Mouse (Mus musculus): ENCODE results near the gene Wasf2. TPM values are rescaled to one million over a fixed set of nuclear protein-coding genes. Genes with fewer than 3 reads are reported as not detected.

The Wasf2 gene
- 10 to 100 TPM; 81.4 to 89.2 TPM for total RNA-seq (2021)

DNA sequence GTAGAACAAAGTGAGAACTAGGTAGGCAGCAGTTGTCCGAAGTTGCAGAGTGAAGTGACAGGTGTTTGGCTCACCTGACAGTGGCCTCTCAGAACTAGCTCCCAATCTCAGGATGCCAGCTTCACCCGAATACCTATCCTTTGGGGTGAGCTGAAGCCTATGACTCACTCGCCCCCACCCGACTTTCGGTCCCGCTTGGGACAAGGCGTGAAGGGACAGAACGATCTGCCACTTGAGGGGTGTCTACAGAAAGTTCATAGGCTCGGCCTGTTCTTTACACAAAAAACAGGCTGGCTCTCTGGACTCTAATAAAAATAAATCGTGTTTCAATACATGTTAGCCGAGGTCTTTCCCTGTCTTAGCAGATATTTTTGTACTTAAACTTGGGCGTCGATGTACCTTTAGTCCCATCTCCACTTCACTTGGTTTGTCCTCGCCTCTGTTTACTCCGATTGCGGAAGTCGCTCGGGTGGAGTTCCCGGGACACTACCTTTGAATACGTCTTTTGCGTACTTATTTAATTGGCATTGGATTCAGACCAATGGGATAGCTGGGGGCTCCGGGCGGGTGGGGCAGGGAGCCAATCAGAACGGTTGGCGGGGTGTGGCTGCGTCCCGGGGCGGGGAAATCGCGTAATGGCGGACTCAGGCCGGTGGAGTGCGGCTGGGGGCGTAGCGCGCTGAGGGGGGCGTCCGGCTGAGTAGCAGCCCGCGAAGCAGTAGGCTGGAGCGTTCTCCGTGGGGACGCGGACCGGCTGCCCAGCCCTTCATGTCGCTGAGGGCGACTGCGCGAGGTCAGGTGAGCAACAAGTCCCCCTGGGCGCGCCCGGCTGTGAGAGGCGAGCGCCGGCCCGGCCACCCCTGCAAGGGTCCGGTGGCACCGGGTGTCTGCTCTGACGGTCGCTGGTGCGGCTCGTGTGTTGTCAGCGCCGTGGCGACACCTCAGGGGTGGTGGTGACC, at the start of gene Wasf2:
Gene Wasf2, plus strand, starts transcription at position 575 of the 959 bp plus-strand sequence.
- peak; percentile 92 to 94 for DNase-seq

GRCm38 (mm10) chr4:133080862-133081261, 49.4 kb upstream of the Wasf2 start:
- intact Hi-C loops (cut with DNase I) = no loop called here
- DNase-seq = no peak

More for the DNA sequence above, at the start of gene Wasf2:
- intact Hi-C loops (cut with DNase I) = loop anchor here (2.0 to 5.0 kb wide), 2 partner anchors 73 to 118 kb away; partner anchors contain the start of gene Ahdc1

DNA sequence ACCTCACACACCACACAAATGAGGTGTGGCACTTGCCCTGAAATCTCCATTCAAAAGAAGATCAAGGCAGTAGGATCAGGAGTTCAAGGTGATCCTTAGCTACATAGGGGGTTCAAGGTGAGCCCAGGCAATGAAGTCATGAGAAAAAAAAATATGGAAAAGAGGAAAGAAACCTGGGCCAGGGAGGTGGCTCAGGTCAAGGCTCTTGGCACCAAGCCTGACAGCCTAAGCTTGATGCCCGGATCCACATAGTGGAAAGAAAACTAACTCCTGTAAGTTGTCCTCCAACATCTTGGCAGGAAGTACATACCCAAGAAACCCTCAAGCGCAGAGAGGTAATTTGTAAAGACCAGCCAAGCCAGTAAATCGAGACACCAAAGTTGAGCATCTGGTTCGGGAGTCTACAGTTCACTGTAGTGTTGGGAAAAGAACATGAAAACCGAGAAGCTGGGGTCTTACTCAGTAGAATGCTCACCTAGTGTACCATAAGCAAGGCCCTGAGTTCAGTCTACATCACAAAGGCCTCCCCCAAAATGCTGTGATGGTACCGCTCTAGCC, 48.0 kb upstream of the Wasf2 start:
- intact Hi-C loops (cut with DNase I) = no loop called here
- no peak for DNase-seq

DNA sequence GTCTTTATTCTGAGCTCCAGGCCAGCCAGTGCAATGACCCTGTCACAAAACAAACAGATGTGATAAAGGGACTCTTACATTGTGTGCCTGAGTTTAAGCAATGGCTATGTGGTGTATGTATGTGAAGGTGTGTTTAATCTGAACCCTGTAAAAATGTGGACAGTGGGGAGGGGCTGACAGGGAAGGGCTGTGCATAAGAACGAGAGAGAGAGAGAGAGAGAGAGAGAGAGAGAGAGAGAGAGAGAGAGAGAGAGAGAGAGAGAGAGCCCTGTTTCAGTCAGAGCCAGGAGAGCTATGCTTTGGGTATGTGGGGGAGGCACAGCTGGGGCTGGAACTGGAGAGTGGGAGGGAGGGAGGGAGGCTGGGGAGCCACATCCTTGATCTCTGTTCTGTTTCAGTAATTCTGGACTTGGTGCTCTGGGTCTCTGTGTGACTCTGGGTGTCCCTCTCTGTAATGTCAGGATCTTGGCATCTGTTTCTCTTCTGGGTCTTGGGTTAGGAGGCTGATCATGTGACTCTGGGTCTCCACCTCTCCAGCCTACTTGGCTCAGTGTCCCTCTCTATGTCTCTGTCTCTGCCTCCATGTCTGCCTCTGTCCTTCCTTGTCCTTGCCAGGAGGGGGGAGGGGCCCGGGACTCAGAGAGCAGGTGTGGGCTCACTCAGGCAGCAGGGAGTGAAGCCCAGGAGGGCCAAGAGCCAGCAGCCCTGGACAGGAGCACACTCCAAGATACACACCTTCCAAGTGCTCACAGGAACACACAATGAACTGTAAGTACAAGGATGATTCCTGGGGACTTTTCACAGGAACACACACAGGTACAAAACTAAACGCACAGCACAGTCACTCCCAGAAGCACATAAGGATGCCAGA, 46.1 kb upstream of the Wasf2 start:
- intact Hi-C loops (cut with DNase I) = no loop called here

DNA sequence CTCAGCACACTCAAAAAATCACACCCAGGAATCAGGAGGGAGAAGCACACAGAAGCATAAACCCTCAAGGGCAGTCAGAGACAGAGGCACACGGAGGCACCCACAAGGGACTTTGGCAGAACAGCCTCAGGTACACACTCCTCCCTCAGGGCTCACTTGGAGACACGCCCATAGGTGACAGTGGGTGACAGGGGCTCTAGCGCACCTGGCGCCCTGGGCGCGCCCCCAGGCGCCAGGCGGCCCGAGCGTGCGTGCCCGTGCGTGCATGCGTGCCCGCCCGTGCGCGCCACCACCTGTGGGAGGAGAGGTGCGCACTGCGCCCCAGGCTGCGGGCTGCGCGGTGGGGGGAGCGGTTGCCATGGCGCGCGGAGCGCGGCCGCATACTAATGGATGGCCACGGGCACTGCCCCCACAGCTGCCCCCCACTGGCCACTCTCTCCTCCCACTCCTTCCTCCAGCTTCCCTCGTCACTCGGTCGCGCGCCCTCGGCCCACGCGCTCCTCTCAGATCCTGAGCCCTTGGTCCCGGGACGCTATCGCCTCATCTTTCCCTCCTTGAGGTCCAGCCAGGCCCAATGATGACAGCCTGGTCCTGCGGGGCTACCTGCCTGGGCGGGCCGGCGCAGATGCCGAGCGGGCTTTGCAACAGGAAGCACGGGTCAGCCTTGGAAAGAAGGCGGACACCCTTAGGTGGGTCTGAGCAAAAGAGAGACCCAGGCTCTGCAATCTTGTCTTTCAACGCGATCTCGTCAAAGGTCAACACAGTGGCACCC, 45.1 kb upstream of the Wasf2 start:
- peak; percentile 51 to 57 for DNase-seq
- intact Hi-C loops (cut with DNase I) = no loop called here

More for the DNA sequence above, 46.1 kb upstream of the Wasf2 start:
- DNase-seq = peak; percentile 70 to 72

DNA sequence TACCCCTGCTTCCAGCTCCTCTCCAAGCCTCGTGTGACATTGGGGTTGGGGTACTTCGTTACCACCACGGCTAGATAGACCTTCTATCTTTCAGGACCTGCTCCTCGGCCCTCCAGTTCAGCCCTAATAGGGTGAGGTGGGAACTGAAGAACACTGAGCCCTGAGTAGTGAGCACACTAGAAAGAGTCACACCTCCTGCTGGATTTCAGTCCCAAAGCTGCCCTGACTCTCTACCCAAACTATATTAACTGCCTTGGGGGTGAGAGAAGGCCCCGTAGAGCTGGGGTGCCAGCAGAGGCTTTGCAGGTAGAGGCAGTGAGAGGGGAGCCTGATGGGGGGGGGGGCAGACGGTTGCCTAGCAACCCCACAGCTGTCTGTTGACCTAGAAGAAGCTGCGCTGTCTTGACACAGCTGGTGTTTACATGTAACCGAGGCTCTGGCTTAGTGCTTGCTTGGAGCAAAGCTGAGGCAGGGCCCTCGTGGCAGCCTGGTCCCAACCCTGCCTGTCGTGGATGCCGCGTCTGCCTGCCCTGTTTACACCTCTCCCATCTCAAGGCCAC, 44.4 kb upstream of the Wasf2 start:
- DNase-seq = no peak
- intact Hi-C loops (cut with DNase I) = no loop called here

- no peak for DNase-seq
- intact Hi-C loops (cut with DNase I) = no loop called here
Measured at GRCm38 (mm10) chr4:133087177-133087714, 43.1 kb upstream of the Wasf2 start.

GRCm38 (mm10) chr4:133087835-133088234, 42.5 kb upstream of the Wasf2 start:
- intact Hi-C loops (cut with DNase I) = no loop called here
- peak; percentile 53 to 68 for DNase-seq

DNA sequence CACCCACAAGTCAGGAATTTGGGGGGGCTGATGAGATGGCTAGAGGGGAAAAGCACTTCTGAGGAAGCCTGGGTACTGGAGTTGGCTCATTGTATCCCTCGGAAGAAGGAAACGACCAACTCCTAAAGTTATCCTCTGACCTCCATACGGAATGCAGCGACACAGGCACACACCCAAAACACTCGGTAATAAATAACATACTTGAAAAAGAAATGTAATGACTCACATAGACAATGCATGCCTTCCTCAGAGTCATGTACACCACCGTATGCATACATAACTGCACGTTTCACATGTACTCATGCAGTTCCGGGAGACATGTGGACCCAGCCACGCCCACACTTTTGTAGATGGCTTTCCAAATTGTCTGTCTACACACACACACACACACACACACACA, 41.0 kb upstream of the Wasf2 start:
- intact Hi-C loops (cut with DNase I) = no loop called here
- DNase-seq = no peak

DNA sequence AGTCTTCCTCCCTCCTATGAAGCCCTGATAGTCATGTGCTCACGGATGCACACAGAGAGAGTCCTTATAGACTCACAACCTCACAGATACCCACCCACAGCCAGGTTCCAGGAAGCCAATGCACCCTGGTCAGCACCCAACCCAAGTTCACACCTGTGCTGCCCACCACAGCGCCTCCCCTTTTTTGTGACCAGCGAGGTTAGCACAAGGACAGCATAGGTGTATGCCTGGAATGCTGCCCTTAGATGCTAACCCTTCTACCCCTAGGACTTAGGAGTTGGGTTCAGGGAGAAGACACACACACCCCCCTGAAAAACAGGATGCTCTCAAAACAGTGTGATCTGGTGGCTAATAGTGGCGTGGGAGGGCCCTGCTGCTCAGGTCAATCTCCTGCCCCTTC, 40.5 kb upstream of the Wasf2 start:
- intact Hi-C loops (cut with DNase I) = loop anchor here (5.0 kb wide), 1 partner anchor 33 kb away; no protein-coding TSS in a partner anchor
- no peak for DNase-seq

DNA sequence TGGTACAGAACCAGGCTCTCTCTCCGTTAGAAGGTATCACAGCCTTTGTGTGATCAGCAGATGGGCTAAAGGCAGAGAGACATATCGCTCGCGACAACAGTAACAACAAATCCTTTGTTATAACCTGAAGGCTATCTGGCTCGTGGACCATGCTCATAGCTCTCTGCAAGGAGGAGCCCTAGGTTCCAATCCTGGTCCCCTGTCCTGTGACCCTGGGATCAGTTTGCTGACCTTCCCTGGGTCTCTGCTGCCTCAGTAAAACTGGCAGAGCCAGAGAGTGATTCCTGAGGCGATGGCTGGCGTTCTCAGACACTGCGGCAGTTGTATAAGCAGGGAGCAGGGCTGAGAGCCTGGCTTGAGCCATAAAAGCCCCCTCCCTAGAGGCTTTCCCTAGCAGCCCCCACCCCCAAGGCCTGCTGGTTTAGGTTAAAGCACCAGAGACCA, 40.0 kb upstream of the Wasf2 start:
- intact Hi-C loops (cut with DNase I) = loop anchor here (5.0 kb wide), 1 partner anchor 33 kb away; no protein-coding TSS in a partner anchor
- no peak for DNase-seq

DNA sequence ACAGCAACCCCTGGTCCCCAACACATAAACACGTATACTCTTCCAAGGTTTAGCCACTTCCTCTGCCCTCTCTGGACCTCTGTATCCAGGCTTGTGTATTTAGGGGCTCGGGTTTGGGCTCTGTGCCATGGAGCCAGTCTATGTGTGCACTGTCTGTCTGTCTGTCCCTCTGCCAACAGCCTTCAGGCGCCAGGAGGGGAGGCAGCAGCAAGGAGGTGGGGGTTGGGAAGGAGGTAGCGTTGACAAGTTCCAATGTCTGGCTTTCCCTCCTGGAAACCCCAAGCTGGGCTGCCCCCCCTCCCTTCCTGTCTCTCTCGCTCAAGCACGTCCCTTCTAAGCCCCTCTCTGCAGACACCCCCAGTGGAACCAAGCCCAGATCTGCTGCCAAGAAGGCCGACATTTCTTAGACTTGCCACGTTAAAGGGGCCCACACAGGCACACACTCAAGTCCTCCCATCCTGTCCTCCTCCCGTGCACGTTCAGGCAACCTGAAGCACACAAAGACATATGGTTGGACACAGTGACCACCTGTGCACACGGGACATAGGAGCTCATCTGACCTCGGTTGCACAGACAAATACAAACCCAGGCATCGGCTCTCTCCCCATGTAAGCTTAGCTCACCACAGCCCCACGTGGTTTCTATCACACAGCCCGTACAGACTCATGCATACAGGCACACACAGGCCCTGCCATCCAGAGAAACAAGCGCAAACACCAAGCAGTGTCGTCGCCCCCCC, 39.4 kb upstream of the Wasf2 start:
- intact Hi-C loops (cut with DNase I) = loop anchor here (5.0 kb wide), 1 partner anchor 34 kb away; no protein-coding TSS in a partner anchor
- peak in 1 of 2 experiments; percentile 34 for DNase-seq

DNA sequence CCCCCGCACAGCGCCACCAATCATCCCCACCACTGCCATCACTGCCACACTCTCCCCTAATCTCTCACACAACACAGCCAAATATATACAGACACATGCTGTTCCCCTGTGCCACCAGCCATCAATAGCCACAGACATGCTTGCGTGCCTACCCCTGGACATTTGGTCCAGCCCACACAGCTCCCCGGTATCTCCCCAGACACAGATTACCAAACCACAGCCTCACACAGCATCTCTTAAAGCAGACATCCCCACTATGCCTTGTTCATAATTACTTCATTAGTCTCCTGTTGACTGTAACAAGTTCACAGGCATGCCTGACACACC, 38.9 kb upstream of the Wasf2 start:
- DNase-seq = no peak
- intact Hi-C loops (cut with DNase I) = loop anchor here (5.0 kb wide), 1 partner anchor 34 kb away; no protein-coding TSS in a partner anchor

DNA sequence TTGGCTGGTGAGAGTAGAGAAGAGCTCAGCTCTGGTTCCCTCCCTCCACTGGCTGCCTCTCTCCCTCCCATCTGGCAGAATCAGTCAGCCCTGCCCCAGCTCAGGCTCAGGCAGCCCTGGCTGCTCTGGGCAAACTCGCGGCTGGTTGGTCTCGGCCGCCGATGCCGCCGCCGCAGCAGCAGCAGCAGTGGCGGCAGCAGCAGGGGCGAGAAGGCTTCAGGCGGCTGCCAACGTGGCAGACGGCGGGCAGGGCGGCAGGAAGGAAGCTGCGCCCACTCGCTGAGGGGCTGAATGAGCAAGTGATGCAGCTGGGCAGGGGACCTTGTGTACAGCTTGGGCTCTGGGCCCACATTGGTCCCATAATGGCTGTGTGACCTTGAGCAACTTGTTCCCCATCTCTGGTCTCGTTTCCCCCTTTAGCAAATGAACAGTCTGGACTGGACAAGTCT, 37.8 kb upstream of the Wasf2 start:
- intact Hi-C loops (cut with DNase I) = loop anchor here (5.0 kb wide), 1 partner anchor 35 kb away; no protein-coding TSS in a partner anchor

GRCm38 (mm10) chr4:133093056-133093455, 37.2 kb upstream of the Wasf2 start:
- DNase-seq = no peak
- intact Hi-C loops (cut with DNase I) = loop anchor here (5.0 kb wide), 1 partner anchor 36 kb away; no protein-coding TSS in a partner anchor

More for the DNA sequence above, 37.8 kb upstream of the Wasf2 start:
- DNase-seq = peak; percentile 51 to 60

DNA sequence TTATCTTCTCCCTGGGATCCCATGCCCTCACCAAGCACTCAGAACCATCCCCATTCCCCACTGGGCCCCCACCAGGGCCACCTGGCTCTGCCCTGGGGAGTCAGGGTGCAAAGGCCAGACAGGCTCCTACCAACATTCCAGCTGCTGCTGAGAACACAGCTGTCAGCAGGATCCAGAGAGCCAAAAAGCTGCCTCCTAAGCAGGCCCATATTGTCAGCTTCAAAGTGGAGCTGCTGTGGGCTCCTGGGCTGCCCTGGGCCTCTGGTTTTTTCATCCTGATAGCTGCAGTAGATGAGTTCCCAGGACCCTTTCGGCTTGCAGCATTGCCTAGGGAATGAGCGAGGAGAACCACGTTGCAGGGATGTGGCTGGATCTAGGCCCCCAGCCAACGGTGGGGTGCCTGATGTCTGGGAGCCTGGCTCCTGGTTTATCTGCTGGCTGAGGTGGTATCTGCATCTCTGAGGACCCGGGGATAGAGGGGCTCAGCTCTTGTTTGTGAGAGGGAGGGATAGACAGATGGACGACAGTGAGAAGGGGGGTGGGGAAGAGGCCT, 36.7 kb upstream of the Wasf2 start:
- intact Hi-C loops (cut with DNase I) = loop anchor here (5.0 kb wide), 1 partner anchor 36 kb away; no protein-coding TSS in a partner anchor
- DNase-seq = peak in 1 of 2 experiments; percentile 50

DNA sequence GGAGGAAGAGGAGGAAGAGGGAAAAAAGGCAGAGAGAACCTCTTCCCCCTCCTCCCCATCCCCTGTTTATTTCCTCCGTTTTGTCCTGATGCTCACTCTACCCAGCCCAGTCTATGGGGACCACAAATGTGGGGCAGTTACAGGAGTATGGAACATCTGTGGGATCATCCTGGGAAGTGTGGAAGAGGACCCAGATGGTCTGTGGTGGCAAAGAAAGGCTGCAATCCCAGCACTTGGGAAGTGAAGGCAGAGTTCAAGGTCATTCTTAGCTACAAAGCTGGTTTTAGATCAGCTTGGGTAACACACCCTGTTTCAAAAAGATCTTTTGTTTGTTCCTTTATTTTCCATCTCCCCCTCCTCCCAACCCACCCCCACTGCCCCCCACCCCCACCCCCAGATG, 36.0 kb upstream of the Wasf2 start:
- intact Hi-C loops (cut with DNase I) = loop anchor here (5.0 kb wide), 1 partner anchor 37 kb away; no protein-coding TSS in a partner anchor
- no peak for DNase-seq

All from heart, postnatal 36 days (tissue).